Mouse (Mus musculus) C2C12 (cell line): ENCODE data around the gene Fbxl19.

Experiments
- CEBPB ChIP-seq: IDR thresholded peaks from one replicate; pipeline ENCODE4 v1.6.1; 2011; ENCODE audit warnings: low read depth, mild to moderate bottlenecking, control low read depth, moderate library complexity
- CTCF ChIP-seq: IDR thresholded peaks from one replicate; pipeline ENCODE4 v1.5.1; 2011; ENCODE audit not compliant: control insufficient read depth, insufficient read depth, insufficient read length

- no peak for TF ChIP-seq CTCF
- no peak for TF ChIP-seq CEBPB
Observed at GRCm38 (mm10) chr7:127802313-127802712, 58.0 kb downstream of the Fbxl19 start.
